Mouse (Mus musculus) brain, embryonic 18.5 days (tissue): ENCODE results near the gene Obscn.

Source experiments
- DNase-seq: peaks from one replicate; pipeline ENCODE4 v3.0.0-alpha.2; 2012; ENCODE audit warnings: low read depth, low spot score

Gene Obscn

GRCm38 (mm10) chr11:58983691-58984341, 152.4 kb downstream of the Obscn start:
- DNase-seq = no peak

GRCm38 (mm10) chr11:58982471-58983097, 153.6 kb downstream of the Obscn start:
- no peak for DNase-seq

- no peak for DNase-seq
Measured at GRCm38 (mm10) chr11:58981541-58982447, 154.4 kb downstream of the Obscn start.

- DNase-seq = no peak
Measured at GRCm38 (mm10) chr11:58980381-58980990, 155.7 kb downstream of the Obscn start.

GRCm38 (mm10) chr11:58979661-58980060, 156.5 kb downstream of the Obscn start:
- no peak for DNase-seq

- no peak for DNase-seq
Measured at GRCm38 (mm10) chr11:58979183-58979582, 157.0 kb downstream of the Obscn start.

- DNase-seq = no peak
Measured at GRCm38 (mm10) chr11:58978706-58979030, 157.5 kb downstream of the Obscn start.

GRCm38 (mm10) chr11:58978027-58978705, 158.0 kb downstream of the Obscn start, which contains the start of gene Trim11:
Trim11 (plus strand) TSS chr11:58978093.
- DNase-seq = peak; percentile 43

GRCm38 (mm10) chr11:58977607-58978026, 158.6 kb downstream of the Obscn start:
- DNase-seq = no peak

- no peak for DNase-seq
Measured at GRCm38 (mm10) chr11:58977150-58977549, 159.1 kb downstream of the Obscn start.

- no peak for DNase-seq
Measured at GRCm38 (mm10) chr11:58974414-58974813, 161.8 kb downstream of the Obscn start.

- no peak for DNase-seq
Measured at GRCm38 (mm10) chr11:58971796-58972195, 164.4 kb downstream of the Obscn start.

GRCm38 (mm10) chr11:58970831-58971530, 165.2 kb downstream of the Obscn start:
- DNase-seq = no peak

GRCm38 (mm10) chr11:58969659-58970058, 166.5 kb downstream of the Obscn start:
- DNase-seq = no peak

GRCm38 (mm10) chr11:58969027-58969426, 167.2 kb downstream of the Obscn start:
- DNase-seq = no peak

GRCm38 (mm10) chr11:58968551-58968950, 167.7 kb downstream of the Obscn start:
- DNase-seq = no peak

- DNase-seq = no peak
Measured at GRCm38 (mm10) chr11:58967346-58967745, 168.9 kb downstream of the Obscn start.

- DNase-seq = no peak
Measured at GRCm38 (mm10) chr11:58965001-58965760, 171.0 kb downstream of the Obscn start.

GRCm38 (mm10) chr11:58964216-58964615, 172.0 kb downstream of the Obscn start:
- no peak for DNase-seq

GRCm38 (mm10) chr11:58963543-58963942, 172.7 kb downstream of the Obscn start:
- no peak for DNase-seq
